Mouse (Mus musculus): ENCODE data around the gene Copb1.

DNA sequence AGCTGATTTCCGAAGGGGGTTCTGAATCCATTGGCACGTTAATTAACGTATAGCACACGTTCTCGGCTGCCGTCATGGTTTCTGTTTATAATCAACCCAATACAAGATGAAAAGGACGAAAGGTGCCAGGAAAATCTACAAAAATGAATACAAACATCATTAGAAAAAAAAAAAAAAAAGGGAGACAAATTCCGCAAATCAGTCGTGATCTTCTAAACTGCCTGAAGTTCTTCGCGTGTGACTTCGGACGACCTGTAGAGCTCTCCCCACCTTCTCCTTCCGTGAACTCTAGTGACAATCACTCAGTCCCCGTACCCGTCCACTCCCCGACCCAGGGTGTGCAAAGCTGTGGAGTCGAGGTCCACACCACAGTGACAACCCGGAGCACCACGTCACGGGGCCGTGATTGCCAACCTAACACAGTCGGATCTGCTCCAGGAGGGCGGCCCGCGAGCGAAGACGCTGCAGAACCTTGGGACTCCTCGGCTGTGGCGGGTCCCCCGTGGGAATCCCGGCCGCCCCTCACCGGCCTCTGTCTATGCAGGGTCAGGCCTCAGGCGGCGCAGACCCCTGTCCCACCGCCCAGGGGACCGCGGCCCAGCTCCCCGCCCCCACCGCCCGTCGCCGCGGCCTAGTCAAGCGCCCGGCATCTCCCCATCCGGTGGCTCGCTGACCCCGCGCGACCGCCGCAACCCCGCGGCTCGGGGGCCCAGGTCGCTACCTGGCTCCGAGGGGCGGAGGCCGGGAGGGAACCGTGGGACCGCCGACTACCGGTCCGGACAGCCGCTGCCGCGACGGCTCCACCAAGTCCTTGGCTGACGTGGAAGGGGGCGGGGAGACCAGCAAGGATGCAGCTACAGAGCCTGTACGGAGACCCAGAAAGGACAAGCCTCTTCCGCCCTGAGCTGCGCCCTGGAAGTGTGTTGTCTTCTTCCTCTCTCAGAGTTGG is at the start of gene Copb1:
- TF ChIP-seq CTCF (conservative IDR thresholded peaks at IDR 0.05; ENCODE audit: insufficient read depth, insufficient read length, low read depth, low read length) (no peak), POLR2A (IDR thresholded peaks at IDR 0.05; ENCODE audit: low read depth, low read length) (peak; percentile 60)
